Mouse (Mus musculus): ENCODE data around the gene Exoc7.
"Not testable (repeated sequence)": the region's sequence is repeated elsewhere in the genome, so short reads cannot be mapped to it uniquely, and the experiment has no call there.

Gene Exoc7

GRCm38 (mm10) chr11:116280751-116281663 lies 26.0 kb downstream of the Exoc7 start, which contains the start of gene Galr2:
TSS of gene Galr2 (plus strand) at chr11:116280939.
- no peak for DNase-seq (ENCODE audit: low read depth, low spot score)

GRCm38 (mm10) chr11:116277184-116277583 lies 29.8 kb downstream of the Exoc7 start:
- DNase-seq (ENCODE audit: low read depth, low spot score): not testable (repeated sequence)

GRCm38 (mm10) chr11:116274045-116274666 lies 32.9 kb downstream of the Exoc7 start, which contains the start of gene Srp68:
TSS of gene Srp68 (minus strand) at chr11:116274217.
- peak; percentile 69 for DNase-seq (ENCODE audit: low read depth, low spot score)

- no peak for DNase-seq (ENCODE audit: low read depth, low spot score)
These were observed 33.5 kb downstream of the Exoc7 start for GRCm38 (mm10) chr11:116273469-116274044.

GRCm38 (mm10) chr11:116272589-116273468 lies 34.2 kb downstream of the Exoc7 start:
- no peak for DNase-seq (ENCODE audit: low read depth, low spot score)

- no peak for DNase-seq (ENCODE audit: low read depth, low spot score)
These were observed 37.5 kb downstream of the Exoc7 start for GRCm38 (mm10) chr11:116269560-116269959.

GRCm38 (mm10) chr11:116268313-116268712 lies 38.7 kb downstream of the Exoc7 start:
- no peak for DNase-seq (ENCODE audit: low read depth, low spot score)

- DNase-seq (ENCODE audit: low read depth, low spot score): no peak
These were observed 39.4 kb downstream of the Exoc7 start for GRCm38 (mm10) chr11:116267637-116268036.

GRCm38 (mm10) chr11:116265850-116266249 lies 41.2 kb downstream of the Exoc7 start:
- no peak for DNase-seq (ENCODE audit: low read depth, low spot score)

- no peak for DNase-seq (ENCODE audit: low read depth, low spot score)
These were observed 41.7 kb downstream of the Exoc7 start for GRCm38 (mm10) chr11:116265352-116265751.

GRCm38 (mm10) chr11:116260259-116260658 lies 46.8 kb downstream of the Exoc7 start:
- DNase-seq (ENCODE audit: low read depth, low spot score): no peak

GRCm38 (mm10) chr11:116259461-116259860 lies 47.6 kb downstream of the Exoc7 start:
- no peak for DNase-seq (ENCODE audit: low read depth, low spot score)

- DNase-seq (ENCODE audit: low read depth, low spot score): no peak
These were observed 50.9 kb downstream of the Exoc7 start for GRCm38 (mm10) chr11:116255982-116256675.

- DNase-seq (ENCODE audit: low read depth, low spot score): no peak
These were observed 51.7 kb downstream of the Exoc7 start for GRCm38 (mm10) chr11:116255090-116255981.

- no peak for DNase-seq (ENCODE audit: low read depth, low spot score)
These were observed 52.4 kb downstream of the Exoc7 start for GRCm38 (mm10) chr11:116254627-116255026.

- no peak for DNase-seq (ENCODE audit: low read depth, low spot score)
These were observed 53.9 kb downstream of the Exoc7 start for GRCm38 (mm10) chr11:116253076-116253600.

GRCm38 (mm10) chr11:116250898-116251297 lies 56.1 kb downstream of the Exoc7 start:
- no peak for DNase-seq (ENCODE audit: low read depth, low spot score)

- no peak for DNase-seq (ENCODE audit: low read depth, low spot score)
These were observed 59.4 kb downstream of the Exoc7 start for GRCm38 (mm10) chr11:116247502-116248222.

- no peak for DNase-seq (ENCODE audit: low read depth, low spot score)
These were observed 61.4 kb downstream of the Exoc7 start for GRCm38 (mm10) chr11:116245616-116246015.

Data from c-Kit-negative CD71-positive TER-119-positive erythroid progenitor cells, embryonic 14.5 days (primary cell).